Mouse (Mus musculus) megakaryocyte progenitor cell, adult 5-6 weeks (primary cell): ENCODE results near the gene Ttyh3. TPM values are rescaled to one million over a fixed set of nuclear protein-coding genes. Genes with fewer than 3 reads are reported as not detected.
A peak's percentile ranks its signal among the peaks of the same experiment; 100 is the strongest.
"Not testable (repeated sequence)": the region's sequence is repeated elsewhere in the genome, so short reads cannot be mapped to it uniquely, and the experiment has no call there.

ENCODE experiments used
- ATAC-seq: replicated peaks from 2 replicates; pipeline ENCODE4 v1.8.0; 2016; ENCODE audit warnings: mild to moderate bottlenecking, moderate TSS enrichment, inconsistent platforms; ENCODE audit not compliant: poor library complexity
- total RNA-seq, 2 experiments: library from RNA; stranded (forward) in 1 of 2; stranded (reverse) in 1 of 2; fragments of 157-497, 149-512 nt in 1 of 2; fragments of 200-1000 nt in 1 of 2; gene quantifications; 2 replicates each; pipeline versions ENCODE4 v1.2.3 to v1.2.4; 2015 to 2017

Ttyh3 gene
- total RNA-seq (2015) (31.4 and 35.8 TPM in 2 replicates), total RNA-seq (2017) (8.1 and 10.2 TPM in 2 replicates)

GRCm38 (mm10) chr5:140648519-140649100, at the start of gene Ttyh3:
Ttyh3 (minus strand) TSS chr5:140649031.
- ATAC-seq: no peak

DNA sequence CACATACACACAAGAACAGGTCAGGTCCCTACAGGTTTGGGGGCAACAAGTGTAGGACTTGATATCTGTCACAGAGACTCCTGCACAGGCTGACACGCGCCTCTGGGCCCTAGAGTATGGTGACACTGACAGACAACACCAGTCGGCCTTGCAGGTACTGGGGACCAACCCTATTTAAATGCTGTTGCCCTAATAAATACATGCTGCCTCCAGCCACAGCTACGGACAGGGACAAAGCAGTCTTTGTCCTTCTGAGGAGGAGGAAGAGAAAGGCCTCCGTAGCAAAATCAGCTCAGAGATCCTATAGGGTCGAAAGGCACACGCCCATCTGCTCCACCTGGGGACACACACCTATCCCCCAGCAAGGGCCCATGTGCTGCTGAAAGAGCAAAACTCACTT, 47.2 kb upstream of the Ttyh3 start:
- no peak for ATAC-seq

DNA sequence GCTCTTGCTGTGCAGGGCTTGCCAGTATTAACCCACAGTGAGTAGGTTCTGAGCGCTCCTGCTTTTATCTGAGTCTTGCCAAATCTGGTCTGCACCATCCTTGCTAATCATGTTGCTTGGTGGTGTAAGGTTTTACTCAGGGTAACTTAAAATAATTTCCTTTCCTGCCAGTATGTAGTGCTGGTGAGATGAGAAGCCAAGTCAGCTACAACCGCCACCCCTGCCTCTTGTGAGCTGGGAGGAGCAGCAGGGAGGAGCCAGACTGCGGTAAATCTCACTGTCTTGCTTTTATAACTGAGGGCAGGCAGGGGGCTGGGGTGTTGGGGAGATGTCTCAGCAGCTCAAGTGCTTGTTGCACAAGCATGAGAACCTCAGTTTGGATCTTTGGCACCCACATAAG, 39.6 kb upstream of the Ttyh3 start:
- ATAC-seq: no peak

- peak; percentile 72 for ATAC-seq
Observed at GRCm38 (mm10) chr5:140684343-140685148, 35.7 kb upstream of the Ttyh3 start.

GRCm38 (mm10) chr5:140682113-140682512, 33.3 kb upstream of the Ttyh3 start:
- ATAC-seq: peak; percentile 63

DNA sequence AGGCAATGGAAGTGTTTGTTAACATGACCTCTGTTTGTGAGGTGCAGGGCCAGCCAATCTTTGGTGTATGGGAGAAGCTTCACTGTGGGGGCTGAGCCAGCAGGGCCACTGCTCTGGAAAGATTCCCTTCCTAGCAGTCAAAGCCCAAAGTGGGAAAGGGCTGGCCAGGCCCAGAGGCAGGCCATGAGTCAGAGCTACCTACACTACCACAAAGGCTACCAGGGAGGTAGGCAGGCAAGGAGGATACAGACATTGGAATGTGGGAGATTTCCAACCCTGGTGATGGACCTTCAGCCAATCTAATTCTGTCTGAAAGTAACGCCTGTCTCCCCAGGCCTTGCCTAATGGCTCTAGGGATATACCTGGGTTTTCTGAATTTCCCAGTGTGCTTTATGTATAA, 32.1 kb upstream of the Ttyh3 start:
- no peak for ATAC-seq

GRCm38 (mm10) chr5:140680051-140680450, 31.2 kb upstream of the Ttyh3 start:
- no peak for ATAC-seq

GRCm38 (mm10) chr5:140677137-140677536, 28.3 kb upstream of the Ttyh3 start:
- no peak for ATAC-seq

- ATAC-seq: no peak
Observed at GRCm38 (mm10) chr5:140675640-140676039, 26.8 kb upstream of the Ttyh3 start.

GRCm38 (mm10) chr5:140675079-140675478, 26.2 kb upstream of the Ttyh3 start:
- ATAC-seq: no peak

DNA sequence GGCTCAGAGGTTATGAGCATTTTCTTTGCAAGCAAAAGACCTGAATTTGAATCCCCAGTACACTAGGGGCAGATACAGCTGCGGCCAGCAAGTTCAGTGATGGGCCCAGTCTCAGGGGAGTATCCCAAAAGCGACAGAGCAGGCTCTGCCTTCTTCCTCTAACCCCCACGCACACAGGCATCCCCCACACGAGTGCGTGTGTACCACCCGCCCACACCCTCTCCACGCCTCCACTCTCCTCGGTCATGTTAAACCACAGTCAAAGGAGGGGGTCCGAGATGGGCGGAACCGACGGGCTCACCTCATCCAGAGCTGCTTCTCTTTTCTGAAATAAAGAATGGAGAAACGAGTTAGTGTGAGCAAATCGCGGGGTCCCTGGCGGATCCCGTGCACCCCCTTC, 25.2 kb upstream of the Ttyh3 start:
- no peak for ATAC-seq

DNA sequence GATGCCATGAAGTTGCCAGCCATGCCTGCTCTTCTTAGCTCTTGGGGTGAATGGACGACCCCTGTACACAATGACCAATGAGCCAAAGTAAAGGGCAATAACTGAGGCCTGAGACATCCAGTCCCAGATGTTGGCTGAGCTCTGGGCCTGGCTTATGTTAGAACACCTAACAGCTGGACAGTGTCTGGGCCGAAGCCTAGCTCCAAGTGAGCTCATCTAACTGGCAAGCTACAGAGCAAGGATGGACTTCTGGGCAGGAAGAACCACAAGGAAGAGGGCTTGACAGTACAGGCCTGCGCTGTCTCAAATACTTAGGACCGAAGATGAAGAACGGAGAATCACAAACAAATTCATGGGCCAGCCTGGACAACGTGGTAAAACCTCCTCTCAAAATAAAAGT, 23.8 kb upstream of the Ttyh3 start:
- ATAC-seq: not testable (repeated sequence)

DNA sequence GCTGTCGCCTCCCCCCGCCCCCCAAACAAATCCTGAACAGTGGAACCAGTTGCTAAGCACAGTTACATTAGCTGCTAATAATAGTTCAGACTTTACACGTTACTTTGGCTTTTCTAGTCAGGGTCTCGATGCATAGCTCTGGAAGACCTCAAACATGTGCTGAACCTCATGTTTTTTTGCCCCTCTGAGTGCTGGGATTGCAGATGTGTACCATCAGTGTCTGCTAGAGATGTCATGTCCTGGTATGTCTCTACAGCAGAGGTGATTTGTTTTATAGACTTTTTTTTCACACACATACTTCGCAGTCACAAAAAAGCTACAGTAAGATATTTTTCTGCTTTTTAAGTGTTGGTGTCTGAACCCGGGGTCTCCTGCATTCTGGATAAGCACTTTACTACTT, 23.3 kb upstream of the Ttyh3 start:
- no peak for ATAC-seq

GRCm38 (mm10) chr5:140663621-140664180, 14.9 kb upstream of the Ttyh3 start:
- peak; percentile 82 for ATAC-seq

DNA sequence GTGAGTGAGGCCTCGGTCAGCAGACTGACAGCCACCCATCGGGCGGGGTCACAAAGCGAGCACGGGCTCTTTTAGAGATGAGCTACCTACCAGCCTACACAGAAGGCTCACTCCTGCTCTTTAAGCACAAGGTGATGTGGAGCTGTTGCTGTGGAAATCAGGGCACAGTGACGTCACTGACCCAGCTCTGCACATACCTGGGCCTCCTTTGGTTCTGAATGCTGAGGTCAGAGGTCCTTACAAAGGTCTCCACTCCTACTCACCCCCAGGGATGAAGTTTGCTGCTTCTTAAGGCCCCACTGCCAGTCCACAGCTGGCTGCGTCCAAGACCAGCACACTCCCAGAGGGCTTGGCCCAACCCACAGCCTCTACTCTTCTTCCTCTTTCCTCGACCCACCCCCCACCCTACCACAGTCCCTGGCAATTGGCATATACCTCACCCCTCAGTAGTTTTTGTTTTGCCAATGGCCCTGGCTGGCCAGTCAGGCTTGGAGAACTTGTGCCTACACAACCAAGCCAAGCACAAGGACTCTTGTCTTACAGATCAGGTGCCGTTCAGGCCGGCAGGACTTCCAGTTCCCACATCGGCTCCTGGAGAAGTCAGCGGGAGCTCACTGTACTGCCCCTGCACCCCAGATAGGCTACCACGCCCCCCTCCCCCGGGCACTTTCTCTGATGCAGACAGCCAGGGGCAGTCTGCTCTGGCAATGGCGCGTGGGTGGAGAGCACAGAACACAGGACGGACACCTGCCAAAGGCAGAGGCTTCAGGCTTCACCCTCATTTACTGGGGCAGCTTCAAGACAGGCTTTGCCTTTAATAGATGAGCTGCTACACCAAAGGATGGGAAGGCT, 14.1 kb upstream of the Ttyh3 start:
- ATAC-seq: peak; percentile 63

GRCm38 (mm10) chr5:140661875-140662643, 13.2 kb upstream of the Ttyh3 start:
- no peak for ATAC-seq

DNA sequence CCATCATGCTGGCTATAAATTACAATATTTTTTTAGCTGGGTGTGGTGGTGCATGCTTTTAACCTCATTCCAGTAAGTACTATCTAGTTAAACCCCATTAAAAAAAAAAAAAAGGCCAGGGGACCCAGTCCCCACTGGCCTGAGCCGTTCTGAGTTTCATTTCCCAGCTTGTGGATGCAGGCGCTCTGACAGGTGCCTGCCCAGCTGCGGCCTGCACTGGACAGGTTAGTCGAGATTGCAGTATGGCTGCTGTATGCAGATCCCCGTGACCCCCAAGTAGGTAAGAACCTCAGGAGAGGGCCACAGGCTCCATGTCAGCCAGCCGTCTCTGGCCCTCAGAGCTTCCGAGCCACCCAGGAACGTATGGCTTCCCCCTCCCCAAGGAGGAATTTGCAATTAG, 12.6 kb upstream of the Ttyh3 start:
- ATAC-seq: no peak

DNA sequence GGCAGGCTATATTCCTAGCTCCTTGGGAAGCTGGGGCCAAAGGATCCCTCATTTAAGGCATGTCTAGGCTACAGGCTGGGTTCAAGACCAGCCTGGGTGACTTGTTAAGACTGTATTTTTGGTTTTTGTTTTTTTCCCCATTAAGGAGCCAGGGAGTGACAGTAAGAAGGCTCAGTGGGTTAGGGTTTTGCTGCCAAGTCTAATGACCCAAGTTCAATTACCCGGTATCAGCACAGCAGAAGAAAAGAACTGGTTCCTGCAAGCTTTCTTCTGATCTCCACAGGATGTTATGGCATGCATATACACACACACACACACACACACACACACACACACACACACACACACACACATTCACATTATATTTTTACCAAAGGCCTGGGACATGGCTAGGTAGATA, 11.6 kb upstream of the Ttyh3 start:
- ATAC-seq: no peak

- no peak for ATAC-seq
Observed at GRCm38 (mm10) chr5:140659607-140660272, 10.9 kb upstream of the Ttyh3 start.
